Mouse (Mus musculus) bone marrow macrophage, adult 2 months (primary cell): Measurements from ENCODE around the gene Zfp760.

Source experiments
- CTCF ChIP-seq: IDR thresholded peaks from 2 replicates; pipeline ENCODE4 v1.5.1; 2012; ENCODE audit warnings: low read depth, mild to moderate bottlenecking, low read length, moderate library complexity
- POLR2A ChIP-seq: IDR thresholded peaks from 2 replicates; pipeline ENCODE4 v1.6.1; 2012; ENCODE audit warnings: mild to moderate bottlenecking, low read depth, low read length, borderline replicate concordance

- TF ChIP-seq CTCF (no peak), POLR2A (no peak)
Measured at GRCm38 (mm10) chr17:21703414-21703813, 4.1 kb upstream of the Zfp760 start.
